Mouse (Mus musculus) MEL (cell line): ENCODE data around the gene Crb1. TPM values are rescaled to one million over a fixed set of nuclear protein-coding genes. Genes with fewer than 3 reads are reported as not detected.

Experiments used
- DNase-seq: peaks from one replicate; pipeline ENCODE4 v3.0.0; 2011; ENCODE audit warnings: low read depth, low spot score
- H3K27ac ChIP-seq: 2 replicates; pipeline ENCODE4 v1.5.1; 2012; ENCODE audit warnings: low read depth, mild to moderate bottlenecking, control low read depth, low read length, moderate library complexity; ENCODE audit not compliant: control insufficient read depth
- H3K27me3 ChIP-seq, 2 experiments: fragments of 150-350 bp in 1 of 2; sonication (generic) in 1 of 2; 2 replicates each; pipeline ENCODE4 v1.6.1; 2012; ENCODE audit warnings: low read length in 2 of 2, mild to moderate bottlenecking in 2 of 2, improper control_type of control experiment in 1 of 2, moderate library complexity in 1 of 2; ENCODE audit not compliant: insufficient read depth in 2 of 2, control insufficient read depth in 1 of 2
- H3K36me3 ChIP-seq, 2 experiments: 2 replicates each; pipeline ENCODE4 v1.6.1; 2012 to 2014; ENCODE audit warnings: low read length in 2 of 2, improper control_type of control experiment in 1 of 2, inconsistent platforms in 1 of 2, mild to moderate bottlenecking in 1 of 2; ENCODE audit not compliant: insufficient read depth in 2 of 2, control insufficient read depth in 1 of 2
- H3K4me1 ChIP-seq, 2 experiments: fragments of 150-350 bp in 1 of 2; sonication (generic) in 1 of 2; 2 replicates each; pipeline ENCODE4 v1.6.1; 2012; ENCODE audit warnings: low read length in 2 of 2, improper control_type of control experiment in 1 of 2, mild to moderate bottlenecking in 1 of 2; ENCODE audit not compliant: insufficient read depth in 2 of 2, control insufficient read depth in 1 of 2
- H3K4me3 ChIP-seq, 2 experiments: fragments of 150-350 bp in 1 of 2; sonication (generic) in 1 of 2; 2 replicates each; pipeline ENCODE4 v1.5.1; 2012; ENCODE audit warnings: low read depth in 2 of 2, low read length in 2 of 2, mild to moderate bottlenecking in 2 of 2, moderate library complexity in 2 of 2, control low read depth in 1 of 2, improper control_type of control experiment in 1 of 2; ENCODE audit not compliant: control insufficient read depth in 1 of 2, insufficient read depth in 1 of 2
- H3K79me2 ChIP-seq: 2 replicates; pipeline ENCODE4 v1.6.1; 2012; ENCODE audit warnings: mild to moderate bottlenecking, low read length, moderate library complexity; ENCODE audit not compliant: control insufficient read depth, poor library complexity, insufficient read depth
- H3K9ac ChIP-seq: 2 replicates; pipeline ENCODE4 v1.6.1; 2012; ENCODE audit warnings: low read depth, mild to moderate bottlenecking, control low read depth, low read length, moderate library complexity; ENCODE audit not compliant: control insufficient read depth, poor library complexity, severe bottlenecking
- H3K9me3 ChIP-seq: fragments of 150-350 bp; sonication (generic); replicated peaks from 2 replicates; pipeline ENCODE4 v1.6.1; 2012; ENCODE audit warnings: mild to moderate bottlenecking, low read length, improper control_type of control experiment, moderate library complexity; ENCODE audit not compliant: insufficient read depth
- BHLHE40 ChIP-seq: IDR thresholded peaks from 2 replicates; pipeline ENCODE4 v1.6.1; 2012; ENCODE audit warnings: low read depth, mild to moderate bottlenecking, inconsistent platforms, low read length, improper control_type of control experiment, borderline replicate concordance
- E2F4 ChIP-seq: IDR thresholded peaks from 2 replicates; pipeline ENCODE4 v1.6.1; 2011; ENCODE audit warnings: low read depth, low read length, improper control_type of control experiment, borderline replicate concordance
- ELF1 ChIP-seq: IDR thresholded peaks from 2 replicates; pipeline ENCODE4 v1.6.1; 2014; ENCODE audit warnings: low read depth, mild to moderate bottlenecking, inconsistent platforms, low read length, improper control_type of control experiment, moderate library complexity
- EP300 ChIP-seq, 2 experiments: IDR thresholded peaks; 2 replicates each; pipeline ENCODE4 v1.6.1; 2011; ENCODE audit warnings: improper control_type of control experiment in 2 of 2, low read length in 2 of 2, low read depth in 1 of 2, mild to moderate bottlenecking in 1 of 2
- JUND ChIP-seq: IDR thresholded peaks from 2 replicates; pipeline ENCODE4 v1.6.1; 2011; ENCODE audit warnings: low read depth, mild to moderate bottlenecking, improper control_type of control experiment, low read length
- MEF2A ChIP-seq: IDR thresholded peaks from 2 replicates; pipeline ENCODE4 v1.6.1; 2014; ENCODE audit warnings: low read depth, mild to moderate bottlenecking, inconsistent platforms, low read length, improper control_type of control experiment; ENCODE audit not compliant: poor library complexity, insufficient replicate concordance, severe bottlenecking; ENCODE audit errors: extremely low read depth
- MXI1 ChIP-seq: IDR thresholded peaks from 2 replicates; pipeline ENCODE4 v1.6.1; 2011; ENCODE audit warnings: mild to moderate bottlenecking, low read depth, low read length, improper control_type of control experiment
- MYC ChIP-seq: IDR thresholded peaks from 2 replicates; pipeline ENCODE4 v1.6.1; 2011; ENCODE audit warnings: low read depth, mild to moderate bottlenecking, low read length, improper control_type of control experiment, moderate library complexity
- POLR2A ChIP-seq, 2 experiments: IDR thresholded peaks; 2 replicates each; pipeline ENCODE4 v1.6.1; 2011 to 2012; ENCODE audit warnings: low read length in 2 of 2, mild to moderate bottlenecking in 2 of 2, control low read depth in 1 of 2, improper control_type of control experiment in 1 of 2, low read depth in 1 of 2, moderate library complexity in 1 of 2; ENCODE audit not compliant: control insufficient read depth in 1 of 2, insufficient read depth in 1 of 2, poor library complexity in 1 of 2
- POLR2AphosphoS2 ChIP-seq: IDR thresholded peaks from 2 replicates; pipeline ENCODE4 v1.6.1; 2011; ENCODE audit warnings: low read length, improper control_type of control experiment
- POLR2AphosphoS5 ChIP-seq: IDR thresholded peaks from 2 replicates; pipeline ENCODE4 v1.6.1; 2012; ENCODE audit warnings: low read depth, borderline replicate concordance, mild to moderate bottlenecking, inconsistent platforms, low read length, moderate library complexity, mixed read lengths
- RCOR1 ChIP-seq: IDR thresholded peaks from 2 replicates; pipeline ENCODE4 v1.6.1; 2012; ENCODE audit warnings: low read depth, mild to moderate bottlenecking, inconsistent platforms, low read length, improper control_type of control experiment
- SMC3 ChIP-seq: IDR thresholded peaks from 2 replicates; pipeline ENCODE4 v1.6.1; 2011; ENCODE audit warnings: low read depth, low read length, improper control_type of control experiment
- TAL1 ChIP-seq: IDR thresholded peaks from 2 replicates; pipeline ENCODE4 v1.6.1; 2012; ENCODE audit warnings: mild to moderate bottlenecking, inconsistent platforms, low read length, moderate library complexity, mixed read lengths
- USF1 ChIP-seq: IDR thresholded peaks from 2 replicates; pipeline ENCODE4 v1.6.1; 2014; ENCODE audit warnings: low read depth, mild to moderate bottlenecking, inconsistent platforms, low read length, improper control_type of control experiment, moderate library complexity
- ZC3H11A ChIP-seq: IDR thresholded peaks from 2 replicates; pipeline ENCODE4 v1.6.1; 2012; ENCODE audit warnings: low read depth, mild to moderate bottlenecking, inconsistent platforms, low read length, improper control_type of control experiment
- polyA plus RNA-seq, 2 experiments: library from polyadenylated mRNA; stranded (reverse) in 1 of 2; unstranded in 1 of 2; fragments of >175 nt in 1 of 2; fragments of >200 nt in 1 of 2; gene quantifications; 2 replicates each; pipeline versions ENCODE4 v1.2.1 to v1.2.4; 2012; ENCODE audit warnings: low replicate concordance in 2 of 2, low read depth in 1 of 2; ENCODE audit not compliant: insufficient read length in 2 of 2, insufficient read depth in 1 of 2, missing spikeins in 1 of 2
- total RNA-seq: library from RNA; depleted of rRNA; stranded (reverse); fragments of 300-350 nt; gene quantifications from 2 replicates; pipeline ENCODE4 v1.2.3, GENCODE M21; 2012

The Crb1 gene
- total and polyA plus RNA-seq, 3 experiments = not detected

DNA sequence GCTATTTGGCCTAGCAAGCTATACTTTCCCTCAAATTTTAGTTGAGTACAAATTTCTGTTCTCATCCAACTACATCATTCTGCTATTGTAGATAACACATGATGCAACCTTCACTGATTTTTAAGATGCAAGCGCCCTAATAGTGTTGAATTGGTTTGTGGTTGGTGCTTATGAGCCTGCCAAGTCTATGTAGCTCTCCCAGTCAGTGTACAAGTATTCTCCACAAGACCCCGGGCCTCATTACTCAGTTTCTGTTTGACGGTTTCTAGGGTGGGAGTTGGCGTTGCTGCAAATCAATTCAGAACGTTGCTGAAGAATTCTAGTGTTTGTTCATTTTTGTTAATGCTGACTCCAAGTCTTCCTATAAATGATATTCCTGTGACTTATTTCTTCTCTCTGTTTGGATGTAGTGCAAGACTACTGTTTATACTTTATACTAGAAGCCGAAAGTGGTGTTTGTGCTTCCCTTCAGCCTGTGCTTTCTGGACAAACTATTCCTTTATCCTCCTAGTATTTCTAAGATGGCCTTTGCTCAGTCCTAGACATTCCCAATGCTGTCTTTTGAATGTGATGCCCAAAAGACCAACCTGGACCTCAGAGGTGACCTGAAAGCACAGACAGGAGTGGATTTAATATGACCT lies 152.5 kb downstream of the Crb1 start:
- no peaks in the 10 kb centered on the region for H3K79me2 ChIP-seq
- no peak overlapping the region for H3K4me3 ChIP-seq
- no peak overlapping the region for H3K9ac ChIP-seq
- no peaks in the 10 kb centered on the region; a peak in 1 of 4 replicates for H3K27me3 ChIP-seq
- TF ChIP-seq POLR2AphosphoS2 (no peak), ZC3H11A (no peak), EP300 (IDR thresholded peaks at IDR 0.05; ENCODE audit: low read depth in 1 of 2, low read length in 2 of 2) (no peak), USF1 (no peak), POLR2AphosphoS5 (no peak), BHLHE40 (no peak), E2F4 (no peak)
- no peaks in the 10 kb centered on the region for H3K36me3 ChIP-seq
- DNase-seq = no peak
- H3K4me1 ChIP-seq = no peaks in the 10 kb centered on the region
- H3K9me3 ChIP-seq = no peaks in the 10 kb centered on the region
- H3K27ac ChIP-seq = no peak overlapping the region

DNA sequence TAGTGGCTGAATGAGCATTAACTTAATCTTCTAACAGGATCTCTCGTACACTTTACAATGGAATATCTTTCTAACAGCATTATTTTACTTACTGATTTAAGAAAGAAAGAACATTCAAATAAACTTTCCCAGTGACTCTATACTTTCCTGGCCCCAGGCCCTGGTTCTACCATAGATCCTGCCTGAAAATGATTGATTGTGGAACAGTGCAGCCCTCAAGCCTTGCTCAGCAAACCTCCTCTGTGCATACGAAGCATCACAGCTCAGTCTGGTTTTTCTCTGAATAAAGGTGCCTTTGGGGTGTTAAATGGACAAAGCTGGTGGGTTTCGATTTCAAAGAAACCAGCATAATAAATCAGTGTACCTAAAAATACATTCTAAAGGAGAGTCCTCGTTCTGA lies 153.1 kb downstream of the Crb1 start:
- H3K4me3 ChIP-seq = no peak overlapping the region
- no peaks in the 10 kb centered on the region for H3K79me2 ChIP-seq
- H3K27ac ChIP-seq = no peak overlapping the region

DNA sequence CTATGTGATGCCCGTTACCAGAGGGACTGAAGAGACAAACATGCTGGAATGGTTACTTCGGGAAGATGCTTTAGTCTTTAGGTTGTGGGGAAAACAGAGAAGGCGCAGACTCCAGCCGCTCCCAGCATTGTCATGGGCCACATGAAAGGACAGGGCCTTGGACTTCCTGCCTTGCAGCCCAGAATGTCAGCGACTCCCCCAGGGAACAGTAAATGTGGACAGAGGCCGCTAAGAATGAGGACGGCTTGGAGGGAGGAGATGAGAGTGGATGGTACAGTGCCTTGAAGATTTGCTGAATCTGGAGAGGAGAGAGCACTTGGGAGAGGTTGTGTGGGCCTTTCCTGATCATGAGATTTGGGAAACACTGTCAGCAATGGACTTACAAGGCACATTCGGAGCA lies 161.6 kb downstream of the Crb1 start:
- Histone ChIP-seq H3K9me3 (no peaks in the 10 kb centered on the region), H3K4me3 (no peak overlapping the region), H3K79me2 (no peaks in the 10 kb centered on the region), H3K27me3 (peaks cover 0 to 2% of the 10 kb centered on the region in 2 experiments; a peak in 1 of 4 replicates), H3K27ac (no peak overlapping the region), H3K36me3 (no peaks in the 10 kb centered on the region), H3K4me1 (no peaks in the 10 kb centered on the region), H3K9ac (no peak overlapping the region)
- no peak for TF ChIP-seq ZC3H11A
- no peak for DNase-seq

More for the DNA sequence above, 153.1 kb downstream of the Crb1 start:
- H3K36me3 ChIP-seq = no peaks in the 10 kb centered on the region
- H3K4me1 ChIP-seq = no peaks in the 10 kb centered on the region
- H3K9me3 ChIP-seq = no peaks in the 10 kb centered on the region
- no peaks in the 10 kb centered on the region; a peak in 1 of 4 replicates for H3K27me3 ChIP-seq
- no peak for DNase-seq
- H3K9ac ChIP-seq = no peak overlapping the region
- TF ChIP-seq JUND (no peak), ELF1 (no peak), MYC (no peak), EP300 (IDR thresholded peaks at IDR 0.05; ENCODE audit: low read depth in 1 of 2, low read length in 2 of 2) (no peak), E2F4 (no peak), RCOR1 (no peak), POLR2AphosphoS2 (no peak), TAL1 (no peak), SMC3 (no peak), MEF2A (no peak), MXI1 (no peak), USF1 (no peak), ZC3H11A (no peak), POLR2A (IDR thresholded peaks at IDR 0.05; ENCODE audit: control insufficient read depth in 1 of 2, insufficient read depth in 1 of 2, low read depth in 1 of 2, low read length in 2 of 2, poor library complexity in 1 of 2) (no peak)
